Mouse (Mus musculus) ES-E14 (cell line): ENCODE measurements around the gene E2f2. TPM values are rescaled to one million over a fixed set of nuclear protein-coding genes. Genes with fewer than 3 reads are reported as not detected.

Experiments used
- DNase-seq: peaks from one replicate; pipeline ENCODE4 v3.0.0-alpha.2; 2013; ENCODE audit warnings: low read depth, low spot score
- H3K27ac ChIP-seq: 2 replicates; pipeline ENCODE4 v1.5.1; 2012; ENCODE audit warnings: low read depth, mild to moderate bottlenecking, low read length, moderate library complexity, mixed read lengths; ENCODE audit not compliant: poor library complexity, insufficient read depth, severe bottlenecking
- H3K36me3 ChIP-seq: 2 replicates; pipeline ENCODE4 v1.6.1; 2012; ENCODE audit warnings: mild to moderate bottlenecking, low read length, moderate library complexity, mixed read lengths; ENCODE audit not compliant: control insufficient read depth, poor library complexity, insufficient read depth, severe bottlenecking
- H3K4me1 ChIP-seq, 2 experiments: fragments of 150-350 bp in 1 of 2; sonication (generic) in 1 of 2; 2 replicates each; pipeline ENCODE4 v1.6.1; 2012; ENCODE audit warnings: low read length in 2 of 2, mild to moderate bottlenecking in 1 of 2, mixed read lengths in 1 of 2; ENCODE audit not compliant: control insufficient read depth in 2 of 2, insufficient read depth in 2 of 2, poor library complexity in 1 of 2
- H3K4me3 ChIP-seq, 2 experiments: fragments of 150-350 bp in 1 of 2; sonication (generic) in 1 of 2; 2 replicates each; pipeline ENCODE4 v1.5.1; 2012; ENCODE audit warnings: low read length in 2 of 2, low read depth in 1 of 2, mild to moderate bottlenecking in 1 of 2, mixed read lengths in 1 of 2; ENCODE audit not compliant: insufficient read depth in 1 of 2, poor library complexity in 1 of 2, severe bottlenecking in 1 of 2
- H3K9ac ChIP-seq: 2 replicates; pipeline ENCODE4 v1.6.1; 2012; ENCODE audit warnings: low read depth, mild to moderate bottlenecking, low read length, mixed read lengths; ENCODE audit not compliant: poor library complexity, insufficient read depth, severe bottlenecking
- H3K9me3 ChIP-seq: fragments of 150-350 bp; sonication (generic); 2 replicates; pipeline ENCODE4 v1.6.1; 2012; ENCODE audit warnings: low read depth, mild to moderate bottlenecking, low read length; ENCODE audit not compliant: control insufficient read depth, insufficient read depth
- CHD2 ChIP-seq: IDR thresholded peaks from 2 replicates; pipeline ENCODE4 v1.6.1; 2014; ENCODE audit warnings: mild to moderate bottlenecking, low read depth, low read length, inconsistent platforms
- HCFC1 ChIP-seq: IDR thresholded peaks from 2 replicates; pipeline ENCODE4 v1.6.1; 2012; ENCODE audit warnings: low read length, inconsistent platforms, borderline replicate concordance; ENCODE audit not compliant: insufficient read depth
- MAFK ChIP-seq: IDR thresholded peaks from 2 replicates; pipeline ENCODE4 v1.6.1; 2014; ENCODE audit warnings: mild to moderate bottlenecking, low read depth, low read length, inconsistent platforms; ENCODE audit not compliant: insufficient read depth
- ZC3H11A ChIP-seq: IDR thresholded peaks from 2 replicates; pipeline ENCODE4 v1.6.1; 2012; ENCODE audit warnings: low read depth, mild to moderate bottlenecking, inconsistent platforms, low read length, borderline replicate concordance
- ZNF384 ChIP-seq: IDR thresholded peaks from 2 replicates; pipeline ENCODE4 v1.6.1; 2012; ENCODE audit warnings: low read depth, low read length, inconsistent platforms
- in situ Hi-C, 2 experiments: fragments of 600-800 bp; cut with MboI; formaldehyde crosslinking; loops; one replicate each; pipeline ENCODE4 v1.15.1; 2025; ENCODE audit warnings: low sequenced_read_pairs in 2 of 2, inconsistent platforms in 1 of 2; ENCODE audit not compliant: unreplicated experiment in 2 of 2
- total RNA-seq: library from RNA; depleted of rRNA; stranded (reverse); fragments of 300-350 nt; gene quantifications from 2 replicates; pipeline ENCODE4 v1.2.3, GENCODE M21; 2012

The E2f2 gene
- total RNA-seq, 1 experiment, result 7.5 TPM

DNA sequence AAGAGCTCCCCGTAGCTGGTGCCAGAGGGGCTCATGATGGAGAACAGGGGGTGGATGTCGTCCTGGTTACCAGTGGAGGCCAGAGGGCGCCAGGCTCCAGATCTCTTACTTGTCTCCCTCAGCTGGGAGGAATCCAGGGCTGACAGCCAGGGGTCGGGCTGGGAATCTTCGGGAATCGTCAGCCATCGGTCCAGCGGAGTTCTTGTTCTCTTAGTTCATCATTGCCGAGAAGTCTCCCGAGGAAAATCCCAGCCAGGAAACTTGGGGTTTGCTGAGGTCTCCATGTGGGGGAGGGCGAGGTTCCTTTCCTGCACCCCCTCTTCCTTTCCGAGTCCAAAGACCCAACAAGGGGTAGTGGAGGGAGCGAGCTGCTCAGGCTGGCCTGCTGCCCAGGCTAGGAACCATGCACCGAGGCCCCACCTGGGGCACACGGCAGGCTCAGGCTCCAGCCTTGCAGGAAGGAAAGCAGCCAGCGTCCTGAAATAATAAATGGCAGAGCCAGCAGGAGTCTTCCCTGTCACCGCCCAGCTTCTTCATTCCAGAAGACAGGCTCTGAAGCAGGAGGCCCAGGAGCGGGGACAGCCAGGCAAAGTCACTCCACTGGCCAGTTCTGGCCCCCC lies 46.5 kb downstream of the E2f2 start:
- H3K4me1 ChIP-seq, result peaks cover 2 to 22% of the 10 kb centered on the region in 2 experiments; a peak in 3 of 4 replicates
- H3K27ac ChIP-seq, result no peak overlapping the region
- no peak overlapping the region for H3K9ac ChIP-seq
- DNase-seq, result no peak
- TF ChIP-seq MAFK (no peak), ZNF384 (no peak), ZC3H11A (no peak), HCFC1 (no peak), CHD2 (no peak)
- no peaks in the 10 kb centered on the region for H3K9me3 ChIP-seq
- H3K36me3 ChIP-seq, result 0 out of 2 replicates have a peak, but pooled peaks cover 2% of the 10 kb centered on the region
- no peak overlapping the region for H3K4me3 ChIP-seq
- in situ Hi-C loops, result no loop called here

DNA sequence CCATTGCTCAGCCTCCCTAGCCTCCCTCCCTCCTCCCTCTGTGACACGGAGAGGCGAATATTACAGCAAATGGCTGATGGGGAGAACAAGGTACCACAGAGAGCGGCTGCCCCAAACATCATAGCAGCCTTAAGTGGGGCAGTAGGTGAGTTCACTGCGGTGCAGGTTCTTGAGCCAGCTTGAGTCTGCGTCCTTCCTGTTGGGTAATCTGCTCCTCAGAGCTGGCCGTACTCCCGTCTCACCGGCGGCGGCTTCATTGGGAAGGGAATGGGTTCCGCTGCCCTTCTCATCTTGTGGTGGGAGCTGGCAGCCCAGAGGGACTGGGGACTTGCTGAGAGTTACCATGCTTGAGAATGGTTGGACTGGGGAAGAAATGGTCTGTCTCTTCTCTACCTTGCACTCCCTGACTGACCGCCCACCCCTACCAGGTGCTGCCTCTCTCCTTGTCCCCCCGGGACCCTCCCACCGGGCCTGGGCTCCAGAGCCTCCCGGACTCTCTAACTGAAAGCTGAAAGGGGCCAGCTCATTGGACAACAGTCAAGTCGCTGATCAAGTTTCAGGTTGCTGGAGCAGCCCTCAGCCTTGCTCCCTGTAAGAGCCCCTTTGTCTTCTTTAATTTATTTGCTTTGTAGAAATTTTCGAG lies 48.1 kb downstream of the E2f2 start:
- Histone ChIP-seq H3K27ac (no peak overlapping the region), H3K9me3 (no peaks in the 10 kb centered on the region), H3K36me3 (no peaks in the 10 kb centered on the region), H3K9ac (peak overlapping the region; percentile 31; the same call in 1 of the 2 replicates), H3K4me3 (peak overlapping the region; percentile 36 to 41; a peak in 3 of 4 replicates), H3K4me1 (peaks cover 2 to 31% of the 10 kb centered on the region in 2 experiments; a peak in 3 of 4 replicates)
- DNase-seq, result no peak
- in situ Hi-C loops, result no loop called here
- TF ChIP-seq ZNF384, result no peak

DNA sequence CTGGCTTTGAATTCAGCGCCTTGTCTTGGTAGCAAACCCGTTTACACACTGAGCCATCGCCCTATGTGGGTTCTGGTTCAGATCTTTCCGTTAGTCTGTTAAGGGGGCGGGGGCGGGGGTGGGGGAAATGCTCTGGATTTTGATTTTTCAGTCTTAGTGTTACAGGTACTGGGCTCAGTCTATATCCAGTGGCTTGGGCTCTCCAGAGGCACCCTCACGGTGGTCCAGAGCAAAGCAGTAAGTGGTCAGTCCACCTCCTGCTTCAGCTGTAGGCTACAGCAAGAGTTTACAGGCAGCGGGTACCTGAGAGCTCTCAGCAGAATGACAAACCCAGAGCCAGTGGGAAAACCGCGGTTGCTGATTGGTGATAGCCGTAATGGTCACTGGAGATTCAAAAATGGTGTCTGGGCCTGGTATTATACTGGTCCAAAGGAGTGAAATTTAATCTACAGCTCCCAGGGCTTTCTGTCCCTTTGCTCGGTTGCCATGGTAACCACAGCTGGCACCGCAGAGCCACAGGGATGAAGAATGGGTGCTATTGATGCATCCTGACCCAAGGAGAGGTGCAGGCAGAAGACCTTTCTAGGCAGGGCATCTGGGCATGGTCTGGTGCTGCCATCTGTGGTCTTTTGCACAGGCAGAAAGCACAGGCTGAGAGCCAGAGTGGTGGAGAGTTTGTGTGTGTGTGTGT lies 51.5 kb downstream of the E2f2 start:
- no peak for DNase-seq
- in situ Hi-C loops, result no loop called here
- Histone ChIP-seq H3K4me1 (peaks cover 2 to 34% of the 10 kb centered on the region in 2 experiments; a peak in 3 of 4 replicates), H3K36me3 (no peaks in the 10 kb centered on the region), H3K4me3 (no peak overlapping the region), H3K9me3 (no peaks in the 10 kb centered on the region), H3K27ac (no peak overlapping the region), H3K9ac (no peak overlapping the region)
- no peak for TF ChIP-seq CHD2
- TF ChIP-seq MAFK, result no peak
- TF ChIP-seq ZC3H11A, result no peak
- no peak for TF ChIP-seq HCFC1
- TF ChIP-seq ZNF384, result no peak

DNA sequence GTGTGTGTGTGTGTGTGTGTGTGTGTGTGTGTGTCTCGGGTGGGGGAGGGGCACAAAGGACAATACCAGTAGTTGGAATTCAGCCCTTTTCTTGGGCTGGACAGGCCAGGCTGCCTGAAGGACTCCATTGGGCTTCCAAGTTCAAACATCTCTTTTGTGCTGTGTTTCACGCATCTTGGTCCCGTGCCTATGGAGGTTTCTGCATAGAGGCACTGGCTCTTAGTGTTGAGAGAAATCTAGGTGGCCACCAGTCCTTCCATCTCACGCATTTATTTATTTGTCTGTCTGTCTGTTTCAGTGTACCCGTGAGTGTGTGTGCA lies 52.0 kb downstream of the E2f2 start:
- Histone ChIP-seq H3K4me1 (peaks cover 2 to 36% of the 10 kb centered on the region in 2 experiments; a peak in 3 of 4 replicates), H3K4me3 (no peak overlapping the region), H3K27ac (no peak overlapping the region), H3K36me3 (0 out of 2 replicates have a peak, but pooled peaks cover 1% of the 10 kb centered on the region), H3K9me3 (no peaks in the 10 kb centered on the region), H3K9ac (no peak overlapping the region)
- in situ Hi-C loops, result no loop called here
- DNase-seq, result no peak
- TF ChIP-seq MAFK (no peak), ZC3H11A (no peak), CHD2 (no peak), HCFC1 (no peak), ZNF384 (no peak)
